ENCODE assay signal across 32 mouse cellular contexts in the genomic region with DNA sequence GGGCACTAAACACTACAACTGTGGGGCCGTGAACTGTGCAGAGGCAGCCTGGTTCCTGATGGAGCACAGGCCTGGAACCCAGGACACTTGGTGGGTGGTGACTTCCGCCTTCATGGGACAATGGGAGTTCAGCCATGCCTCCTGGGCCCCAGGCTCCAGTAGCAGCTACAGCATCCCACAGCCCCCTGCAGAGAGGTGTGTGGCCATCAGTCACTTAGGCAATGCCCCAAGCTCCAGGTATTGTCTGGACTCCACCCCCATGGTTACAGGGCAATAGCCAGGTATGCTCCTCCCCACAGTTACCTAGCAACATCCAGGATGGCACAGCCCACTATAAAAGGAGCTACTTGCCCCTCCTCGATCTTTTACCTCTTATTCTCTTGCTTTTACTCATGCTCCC. TPM values are rescaled to one million over a fixed set of nuclear protein-coding genes. Genes with fewer than 3 reads are reported as not detected.
A peak's percentile ranks its signal among the peaks of the same experiment; 100 is the strongest.
DNase-seq lines count a peak whose midpoint lies in the region; ATAC-seq and TF ChIP-seq lines count a peak whose summit lies in the region.
"Had no signal": no experiment of that assay in that cellular context is flagged by ENCODE, and none has a peak within 500 bp of the region (broad histone marks: within the 10 kb centered on the region; RNA-seq: fewer than 3 reads in every experiment).

No protein-coding gene starts in this region.

- H3K36me3 ChIP-seq in intestine, embryonic 14.5 days (ENCODE audit: control insufficient read depth, insufficient read depth, low read length): no peaks in the 10 kb centered on the region
- peaks cover 21% of the 10 kb centered on the region for H3K36me3 ChIP-seq in intestine, postnatal 0 days (ENCODE audit: control insufficient read depth, insufficient read depth)
- H3K36me3 ChIP-seq in neural tube, embryonic 15.5 days: no peaks in the 10 kb centered on the region
- H3K36me3 ChIP-seq: forebrain, embryonic 10.5 days; limb, embryonic 10.5 days; lung, embryonic 15.5 days had no signal

- no peak overlapping the region for H3K9ac ChIP-seq in intestine, embryonic 14.5 days (ENCODE audit: low read length)
- H3K9ac ChIP-seq in intestine, postnatal 0 days (ENCODE audit: low read depth, low read length): no peak overlapping the region
- H3K9ac ChIP-seq in neural tube, embryonic 15.5 days (replicated peaks): no peak overlapping the region
- H3K9ac ChIP-seq: embryonic facial prominence, embryonic 13.5 days; limb, embryonic 15.5 days; liver, embryonic 14.5 days; lung, embryonic 15.5 days; neural tube, embryonic 12.5 days had no signal

- no peak overlapping the region for H3K27ac ChIP-seq in intestine, embryonic 14.5 days (ENCODE audit: low read depth)
- no peak overlapping the region for H3K27ac ChIP-seq in intestine, postnatal 0 days (ENCODE audit: low read depth, low read length)
- no peak overlapping the region for H3K27ac ChIP-seq in neural tube, embryonic 15.5 days (replicated peaks)
- H3K27ac ChIP-seq: embryonic facial prominence, embryonic 13.5 days; forebrain, embryonic 10.5 days; limb, embryonic 10.5 days; limb, embryonic 15.5 days; liver, embryonic 14.5 days; lung, embryonic 15.5 days; neural tube, embryonic 12.5 days had no signal

- no peaks in the 10 kb centered on the region for H3K4me1 ChIP-seq in intestine, embryonic 14.5 days (replicated peaks; ENCODE audit: control insufficient read depth, insufficient read depth, low read length)
- H3K4me1 ChIP-seq in intestine, postnatal 0 days (replicated peaks; ENCODE audit: control insufficient read depth, insufficient read depth, low read length): no peaks in the 10 kb centered on the region
- H3K4me1 ChIP-seq in neural tube, embryonic 15.5 days: 0 out of 2 replicates have a peak, but pooled peaks cover 2% of the 10 kb centered on the region
- H3K4me1 ChIP-seq: embryonic facial prominence, embryonic 13.5 days; limb, embryonic 10.5 days; limb, embryonic 15.5 days; lung, embryonic 15.5 days; neural tube, embryonic 12.5 days had no signal

- no peak for TF ChIP-seq CTCF in intestine, postnatal 0 days (IDR thresholded peaks at IDR 0.05; ENCODE audit: low read depth)

- H3K27me3 ChIP-seq in intestine, embryonic 14.5 days (replicated peaks; ENCODE audit: control insufficient read depth, insufficient read depth, low read length): no peaks in the 10 kb centered on the region
- H3K27me3 ChIP-seq in intestine, postnatal 0 days (replicated peaks; ENCODE audit: control insufficient read depth, insufficient read depth, low read length): no peaks in the 10 kb centered on the region
- H3K27me3 ChIP-seq in neural tube, embryonic 15.5 days (replicated peaks): no peaks in the 10 kb centered on the region
- H3K27me3 ChIP-seq: embryonic facial prominence, embryonic 13.5 days; limb, embryonic 15.5 days; lung, embryonic 15.5 days; neural tube, embryonic 12.5 days; Patski had no signal

- no peak overlapping the region for H3K4me3 ChIP-seq in intestine, embryonic 14.5 days (ENCODE audit: low read depth, low read length)
- no peak overlapping the region for H3K4me3 ChIP-seq in intestine, postnatal 0 days (ENCODE audit: low read depth, low read length)
- H3K4me3 ChIP-seq in neural tube, embryonic 15.5 days (replicated peaks): no peak overlapping the region
- H3K4me3 ChIP-seq: embryonic facial prominence, embryonic 13.5 days; forebrain, embryonic 10.5 days; limb, embryonic 10.5 days; limb, embryonic 15.5 days; lung, embryonic 15.5 days; neural tube, embryonic 12.5 days had no signal

- H3K4me2 ChIP-seq in intestine, embryonic 14.5 days (ENCODE audit: low read length): no peak overlapping the region
- H3K4me2 ChIP-seq in intestine, postnatal 0 days (replicated peaks; ENCODE audit: low read depth): no peak overlapping the region
- H3K4me2 ChIP-seq in neural tube, embryonic 15.5 days: no peak overlapping the region
- H3K4me2 ChIP-seq: embryonic facial prominence, embryonic 13.5 days; limb, embryonic 15.5 days; lung, embryonic 15.5 days; midbrain, embryonic 11.5 days; neural tube, embryonic 12.5 days had no signal

- no peak for DNase-seq in intestine, embryonic 14.5 days (ENCODE audit: low spot score)
- no peak for DNase-seq in neural tube, embryonic 10.5 days (ENCODE audit: extremely low spot score, low spot score)
- DNase-seq in WW6 (ENCODE audit: low read depth, low spot score): peak; percentile 48
- no peak for DNase-seq in testis, postnatal 10 days (ENCODE audit: low spot score)
- DNase-seq in frontal cortex, postnatal 14 days (ENCODE audit: low spot score in 2 of 2): no peak
- DNase-seq: adrenal gland, adult 2 months; adrenal gland, postnatal 36 days; B cell, adult 2 months; cerebellum, adult 8-10 months; cerebellum, postnatal 25 days; embryo, embryonic 11 days; heart, postnatal 36 days; kidney, adult 11 months; layer of hippocampus, postnatal 36 days; lung, postnatal 36 days; right cerebral cortex, postnatal 4 days; thymus, postnatal 4 days had no signal

- no peaks in the 10 kb centered on the region for H3K9me3 ChIP-seq in intestine, embryonic 14.5 days (ENCODE audit: control insufficient read depth, low read length)
- H3K9me3 ChIP-seq in intestine, postnatal 0 days (ENCODE audit: control insufficient read depth): no peaks in the 10 kb centered on the region
- H3K9me3 ChIP-seq in neural tube, embryonic 15.5 days (replicated peaks): no peaks in the 10 kb centered on the region
- H3K9me3 ChIP-seq: embryonic facial prominence, embryonic 13.5 days; forebrain, embryonic 10.5 days; limb, embryonic 10.5 days; limb, embryonic 15.5 days; lung, embryonic 15.5 days; neural tube, embryonic 12.5 days had no signal

- 0 out of 2 replicates have a peak, but pooled peaks have one; percentile 36 for ATAC-seq in intestine, embryonic 14.5 days (replicated peaks; ENCODE audit: low FRiP score, low TSS enrichment, low read depth)
- ATAC-seq in intestine, postnatal 0 days: no peak
- 0 out of 2 replicates have a peak, but pooled peaks have one; percentile 16 for ATAC-seq in neural tube, embryonic 15.5 days (ENCODE audit: low FRiP score)
- ATAC-seq: activated CD4-positive, CD25-positive, alpha-beta regulatory T cell, adult 4 months; forebrain, embryonic 16.5 days; hindbrain, embryonic 16.5 days; midbrain, embryonic 16.5 days; Patski had no signal

- 72% methylated on average over 3 of the region's 3 CpGs for WGBS in intestine, embryonic 14.5 days
- 70% methylated on average over 3 of the region's 3 CpGs for WGBS in intestine, postnatal 0 days
- WGBS in neural tube, embryonic 15.5 days: 44% methylated on average over 3 of the region's 3 CpGs

RNA-seq across cellular contexts. Expression of a gene that starts 10.6 kb away (rescaled TPM):
- polyA plus RNA-seq in intestine, embryonic 14.5 days (2014; fragmentation: Nextera tagmentation; extraction: Ambion mirVana): 72.7 and 78.5 TPM in 2 replicates
- polyA plus RNA-seq in intestine, postnatal 0 days (2015; fragmentation: Nextera tagmentation; extraction: Ambion mirVana): 140 and 151 TPM in 2 replicates
- 219 and 243 TPM in 2 replicates for polyA plus RNA-seq in neural tube, embryonic 15.5 days (2015; fragmentation: Nextera tagmentation; extraction: Ambion mirVana)

RNA-seq across cellular contexts. Expression of a gene that starts 36.7 kb away (rescaled TPM):
- 3.1 and 3.8 TPM in 2 replicates for polyA plus RNA-seq in intestine, embryonic 14.5 days (2014; fragmentation: Nextera tagmentation; extraction: Ambion mirVana)
- polyA plus RNA-seq in intestine, postnatal 0 days (2015; fragmentation: Nextera tagmentation; extraction: Ambion mirVana): 1.1 and 4.1 TPM in 2 replicates
- polyA plus RNA-seq in neural tube, embryonic 15.5 days (2015; fragmentation: Nextera tagmentation; extraction: Ambion mirVana): 1.0 and 1.1 TPM in 2 replicates
- polyA plus RNA-seq: activated CD4-positive, CD25-positive, alpha-beta regulatory T cell, adult 4 months had no signal

RNA-seq across cellular contexts. Expression of a gene that starts 49.8 kb away (rescaled TPM):
- polyA plus RNA-seq in intestine, embryonic 14.5 days (2014; fragmentation: Nextera tagmentation; extraction: Ambion mirVana): 19.1 and 20.2 TPM in 2 replicates
- 10.2 and 10.3 TPM in 2 replicates for polyA plus RNA-seq in intestine, postnatal 0 days (2015; fragmentation: Nextera tagmentation; extraction: Ambion mirVana)
- 34.0 and 37.4 TPM in 2 replicates for polyA plus RNA-seq in neural tube, embryonic 15.5 days (2015; fragmentation: Nextera tagmentation; extraction: Ambion mirVana)

RNA-seq across cellular contexts. Expression of a gene that starts 58.5 kb away (rescaled TPM):
- 25.0 and 25.2 TPM in 2 replicates for polyA plus RNA-seq in intestine, embryonic 14.5 days (2014; fragmentation: Nextera tagmentation; extraction: Ambion mirVana)
- 6.4 and 7.1 TPM in 2 replicates for polyA plus RNA-seq in intestine, postnatal 0 days (2015; fragmentation: Nextera tagmentation; extraction: Ambion mirVana)
- 36.6 and 36.8 TPM in 2 replicates for polyA plus RNA-seq in neural tube, embryonic 15.5 days (2015; fragmentation: Nextera tagmentation; extraction: Ambion mirVana)
